Mouse (Mus musculus) heart, postnatal 10 days (tissue): ENCODE data around the gene Rarg. TPM values are rescaled to one million over a fixed set of nuclear protein-coding genes. Genes with fewer than 3 reads are reported as not detected.
"Not testable (repeated sequence)": the region's sequence is repeated elsewhere in the genome, so short reads cannot be mapped to it uniquely, and the experiment has no call there.

Source experiments
- DNase-seq, 2 experiments: peaks; one replicate each; pipeline ENCODE4 v3.0.0; 2021
- intact Hi-C: fragments of 180-260 bp; cut with DNase I; formaldehyde crosslinking; loops from one replicate; pipeline ENCODE4 v1.15.1; 2025
- total RNA-seq, 2 experiments: library from RNA; stranded (reverse); gene quantifications; 2 replicates each; pipeline ENCODE4 v1.2.3; 2021

Gene Rarg
- total RNA-seq, 2 experiments from 2014 or later: 23.2 to 27.2 TPM

DNA sequence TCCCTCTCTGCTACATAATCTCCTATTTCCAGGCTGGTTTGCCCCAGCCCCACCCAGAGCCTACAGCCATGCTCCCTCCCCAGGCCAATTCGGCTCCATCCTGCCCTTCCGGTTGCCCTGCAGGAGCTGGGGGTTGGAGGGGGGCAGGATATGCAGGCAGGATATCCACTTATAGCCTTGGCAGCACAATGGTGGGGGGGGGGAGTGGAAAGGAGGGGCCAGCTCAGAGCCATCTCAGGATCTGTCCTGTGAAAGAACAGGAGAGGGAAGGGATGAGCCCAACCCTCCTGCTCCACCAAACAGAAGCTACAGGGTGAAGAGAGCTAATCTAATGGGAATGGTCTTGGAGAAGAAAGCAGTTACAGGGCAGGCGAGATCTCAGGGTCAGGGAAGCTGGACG is 16.7 kb downstream of the Rarg start:
- DNase-seq: peak; percentile 35 to 52
- intact Hi-C loops: no loop called here

DNA sequence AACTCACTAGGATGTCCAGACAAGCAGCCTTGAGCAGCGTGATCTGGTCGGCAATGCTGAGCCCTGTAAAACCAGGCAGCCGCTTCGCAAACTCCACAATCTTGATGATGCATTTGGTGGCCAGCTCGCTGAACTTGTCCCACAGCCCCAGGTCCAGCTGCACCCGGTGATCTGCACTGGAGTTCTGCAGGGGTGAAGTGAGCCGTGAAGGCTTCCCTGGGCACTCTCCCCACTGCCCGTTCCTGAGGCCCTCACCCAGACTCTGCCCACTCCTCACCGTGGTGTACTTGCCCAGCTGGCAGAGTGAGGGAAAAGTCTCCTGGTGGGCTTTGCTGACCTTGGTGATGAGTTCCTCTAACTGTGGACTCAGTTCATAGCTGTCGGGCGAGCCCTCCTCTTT is 17.5 kb downstream of the Rarg start:
- intact Hi-C loops: loop anchor here (1.0 to 5.0 kb wide), 2 partner anchors 32 to 76 kb away; partner anchors contain the start of gene Gm9918
- DNase-seq: no peak

DNA sequence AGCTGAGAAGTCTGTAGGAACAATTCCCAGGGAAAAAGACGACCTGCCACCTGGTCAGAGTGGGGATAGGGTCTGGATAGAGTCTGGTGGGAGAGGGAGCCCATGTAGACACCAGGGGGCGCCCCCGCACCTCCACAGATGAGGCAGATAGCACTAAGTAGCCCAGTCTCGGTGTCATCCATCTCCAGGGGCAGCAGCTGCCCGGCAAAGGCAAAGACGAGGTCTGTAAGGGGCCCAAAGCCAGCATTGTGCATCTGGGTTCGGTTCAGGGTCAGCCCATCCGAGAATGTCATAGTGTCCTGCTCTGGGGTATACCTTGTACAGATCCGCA is 18.1 kb downstream of the Rarg start:
- intact Hi-C loops: loop anchor here (1.0 to 5.0 kb wide), 2 partner anchors 33 to 77 kb away; partner anchors contain the start of gene Gm9918
- peak; percentile 79 to 86 for DNase-seq

DNA sequence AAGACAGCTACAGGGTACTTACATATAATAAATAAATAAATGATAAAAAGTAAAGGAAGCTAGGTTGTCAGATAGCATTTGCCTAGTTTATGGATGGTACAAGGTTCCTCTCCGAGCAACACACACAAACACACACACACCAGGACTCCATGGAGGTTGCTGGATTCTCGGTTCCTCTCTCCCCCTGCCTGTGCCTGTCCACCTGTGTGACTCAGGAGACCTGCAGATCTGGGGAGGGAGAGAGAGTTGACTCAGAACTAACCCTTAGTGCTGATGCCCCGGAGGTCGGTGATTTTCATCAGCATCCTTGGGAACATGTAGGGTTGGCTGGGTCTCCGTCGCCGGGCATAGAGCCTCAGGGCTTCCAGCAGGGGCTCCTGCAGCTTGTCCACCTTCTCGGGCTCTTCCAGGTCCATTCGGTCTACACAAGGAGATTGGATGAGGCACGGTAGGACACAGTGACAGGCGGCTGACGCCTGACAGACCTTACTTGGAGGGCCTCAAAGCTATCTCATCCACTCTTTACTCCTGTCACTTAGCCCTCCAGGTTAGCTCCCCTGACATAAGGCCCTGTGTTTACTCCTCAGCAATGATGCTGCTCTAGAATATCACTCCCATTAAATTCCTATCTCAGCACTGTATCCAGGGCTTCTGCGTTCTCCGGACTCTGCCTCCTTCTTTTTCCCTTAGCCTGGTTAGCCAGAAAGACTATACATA is 18.6 kb downstream of the Rarg start:
- DNase-seq: no peak
- intact Hi-C loops: loop anchor here (1.0 to 5.0 kb wide), 2 partner anchors 34 to 78 kb away; partner anchors contain the start of gene Gm9918

DNA sequence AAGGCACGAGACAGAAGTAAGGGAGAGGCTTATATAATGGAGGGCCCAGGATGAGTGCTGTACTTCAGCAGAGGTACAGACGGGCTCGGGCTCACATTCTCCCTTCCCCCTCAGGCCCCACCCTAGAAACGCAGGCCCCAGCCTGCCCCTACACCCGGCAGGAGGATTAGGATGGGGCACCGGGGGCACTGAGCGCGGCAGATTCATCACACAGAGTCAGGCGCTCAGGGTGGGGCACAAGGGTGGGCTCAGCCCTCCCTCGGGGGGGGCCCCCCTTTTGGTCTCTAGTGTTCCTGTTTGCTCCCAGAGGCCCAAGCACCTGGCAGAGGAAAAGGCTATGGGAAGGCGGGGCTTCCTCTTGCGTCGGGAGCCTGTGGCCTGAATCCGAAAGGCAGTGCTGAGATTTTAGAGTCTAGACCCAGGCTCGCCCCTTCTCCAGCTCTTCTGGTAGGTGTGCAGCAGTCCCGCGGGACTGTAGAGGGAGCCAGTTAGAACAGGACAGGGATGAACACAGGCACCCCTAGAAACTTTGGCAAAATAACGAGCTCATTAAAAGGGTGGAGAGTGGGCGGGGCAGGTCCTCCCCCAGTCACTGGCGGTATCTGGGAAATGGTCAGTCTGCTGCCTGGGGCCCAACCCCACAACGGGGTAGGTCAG is 21.8 kb downstream of the Rarg start:
- DNase-seq: peak in 1 of 2 experiments; percentile 26
- intact Hi-C loops: loop anchor here (5.0 kb wide), 1 partner anchor 37 kb away; the partner anchor contains the start of gene Gm9918

DNA sequence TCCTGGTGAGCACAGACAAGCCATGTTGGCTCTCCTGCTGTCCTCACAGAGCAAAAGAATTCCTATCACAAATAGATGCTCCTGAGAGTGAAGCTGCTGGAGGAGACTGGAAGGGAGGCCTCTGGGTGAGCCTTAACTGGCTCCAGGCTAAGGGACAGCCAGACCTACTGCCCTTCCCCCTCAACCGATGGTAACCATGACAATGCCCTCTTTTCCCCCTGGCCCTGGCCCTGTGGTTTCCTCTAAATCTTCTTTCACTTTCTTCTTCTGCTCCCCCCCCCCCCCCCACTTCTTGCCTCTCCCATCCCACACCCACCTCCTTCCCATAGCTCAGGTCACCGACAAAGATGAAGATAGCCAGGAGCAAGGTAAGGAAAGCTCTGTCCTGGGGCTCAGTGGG is 23.4 kb downstream of the Rarg start:
- DNase-seq: no peak
- intact Hi-C loops: no loop called here

DNA sequence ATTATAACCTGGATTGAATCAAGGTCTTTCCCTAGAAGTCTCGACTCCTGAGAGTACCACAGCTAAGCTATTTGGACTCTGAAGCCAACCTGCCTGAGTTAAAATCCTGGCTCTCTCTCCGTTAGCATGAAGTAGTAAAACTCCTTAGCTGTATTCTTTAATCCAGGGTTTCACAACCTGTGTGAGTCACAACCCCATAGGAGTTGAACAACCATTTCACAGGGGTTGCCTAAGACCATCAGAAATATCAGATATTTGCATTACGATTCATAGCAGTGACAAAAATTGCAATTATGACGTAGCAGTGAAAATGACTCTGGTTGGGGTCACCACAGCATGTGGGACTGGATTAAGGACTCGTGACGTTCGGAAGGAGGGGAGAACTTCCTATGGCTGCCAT is 24.6 kb downstream of the Rarg start:
- intact Hi-C loops: no loop called here

DNA sequence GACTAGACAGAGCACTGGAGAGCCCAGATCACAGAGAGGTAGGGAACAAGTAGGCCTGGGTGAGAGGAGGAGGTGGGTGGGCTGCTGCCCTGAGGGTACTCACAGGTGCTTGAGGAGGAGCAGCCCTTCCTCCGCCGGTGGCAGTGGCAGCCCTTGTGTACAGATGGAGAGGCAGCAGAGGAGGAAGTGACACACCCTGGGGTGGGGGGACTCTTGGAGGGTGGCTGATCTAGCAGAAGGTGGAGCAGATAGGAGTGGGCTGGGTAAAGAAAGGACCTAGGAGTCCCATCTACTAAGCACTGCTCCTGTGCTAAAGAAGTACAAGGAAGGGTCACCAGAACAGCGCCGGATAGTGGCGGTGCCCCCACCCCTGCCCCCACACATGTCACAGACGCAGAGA is 25.6 kb downstream of the Rarg start, which contains the start of gene Itgb7:
Itgb7 (minus strand) TSS at position 197 of the 400 bp plus-strand sequence.
- intact Hi-C loops: no loop called here
- DNase-seq: no peak

More for the DNA sequence above, 24.6 kb downstream of the Rarg start:
- no peak for DNase-seq

DNA sequence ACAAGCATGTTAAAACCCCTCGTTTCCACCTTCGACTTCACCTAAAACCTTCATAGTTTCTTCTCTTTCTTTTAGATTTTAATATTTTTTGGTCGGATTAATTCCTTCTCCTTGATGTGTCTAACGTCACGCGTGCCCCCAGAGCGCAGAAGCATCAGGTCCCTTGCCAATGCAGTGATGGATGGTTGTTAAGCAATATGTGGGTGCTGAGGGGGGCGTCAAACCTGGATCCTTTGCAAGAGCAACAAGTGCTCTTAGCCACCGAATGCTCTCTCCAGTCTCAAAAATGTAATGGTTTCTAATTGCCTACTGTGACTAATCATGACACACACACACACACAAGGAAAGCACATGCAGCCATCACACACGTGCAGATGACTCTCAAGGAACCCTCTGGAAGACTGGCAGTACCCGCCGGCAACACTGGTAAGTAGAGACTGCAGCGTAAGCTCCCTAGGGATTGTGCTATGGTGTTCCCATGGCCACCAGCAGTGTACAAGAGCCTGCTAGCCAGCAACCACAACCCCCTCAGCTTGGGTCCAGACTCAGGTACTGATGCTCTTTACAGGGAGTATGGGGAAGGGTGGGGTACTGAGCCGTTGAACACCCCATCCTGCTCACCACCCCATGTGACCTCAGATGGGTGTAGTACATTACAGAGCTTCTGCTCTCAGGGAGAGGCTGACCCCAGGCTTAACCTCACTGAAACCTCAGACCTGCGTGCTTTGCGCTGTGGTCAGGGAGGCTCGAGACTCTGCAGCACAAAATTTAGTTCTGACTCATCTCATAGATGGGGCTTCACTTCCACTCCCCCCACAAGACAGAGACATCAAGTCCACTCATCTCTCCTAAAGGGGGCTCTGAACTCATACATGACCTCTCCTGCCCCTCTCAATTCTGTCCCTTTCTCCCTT is 26.7 kb downstream of the Rarg start:
- DNase-seq: no peak
- intact Hi-C loops: no loop called here

DNA sequence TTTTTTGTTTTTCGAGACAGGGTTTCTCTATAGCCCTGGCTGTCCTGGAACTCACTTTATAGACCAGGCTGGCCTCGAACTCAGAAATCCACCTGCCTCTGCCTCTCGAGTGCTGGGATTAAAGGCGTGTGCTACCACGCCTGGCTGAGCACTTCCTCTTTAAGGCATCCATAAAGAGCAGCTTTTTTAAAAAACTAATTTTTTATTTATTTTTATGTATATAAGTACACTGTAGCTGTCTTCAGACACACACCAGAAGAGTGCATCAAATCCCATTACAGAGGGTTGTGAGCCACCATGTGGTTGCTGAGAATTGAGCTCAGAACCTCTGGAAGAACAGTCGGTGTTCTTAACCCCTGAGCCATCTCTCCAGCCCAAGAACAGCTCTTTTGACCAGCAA is 31.7 kb downstream of the Rarg start:
- intact Hi-C loops: loop anchor here (2.0 kb wide), 1 partner anchor 21 kb away; the partner anchor contains the start of gene Csad
- not testable (repeated sequence) for DNase-seq

DNA sequence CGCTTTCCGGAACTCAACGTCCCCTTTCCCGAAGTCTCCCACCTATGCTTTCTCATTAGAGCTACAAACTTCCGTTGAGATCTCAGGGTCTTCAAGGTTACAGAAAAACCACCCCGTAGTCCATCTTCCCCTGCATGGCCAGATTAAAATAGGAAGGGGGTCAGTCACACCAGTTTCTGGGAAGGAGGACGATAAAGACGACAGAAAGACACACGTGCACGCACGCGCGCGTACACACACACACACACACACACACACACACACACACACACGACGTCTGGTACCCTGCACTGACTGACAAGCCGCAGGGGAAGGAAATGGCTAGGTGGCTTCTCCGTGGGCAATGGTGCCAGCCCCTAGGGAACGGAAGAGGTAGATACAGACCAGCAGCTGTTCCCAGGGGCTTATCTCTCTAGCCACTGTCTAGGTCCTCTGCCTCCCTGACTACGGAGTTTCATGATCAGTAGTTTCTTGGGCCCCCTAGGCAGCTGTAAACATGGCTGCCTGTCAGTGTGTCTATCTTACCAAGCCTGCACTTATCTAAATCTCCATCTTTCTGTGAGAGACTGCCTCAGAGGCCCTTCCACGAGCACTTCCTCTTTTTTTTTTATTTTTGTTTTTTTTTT is 32.2 kb downstream of the Rarg start:
- intact Hi-C loops: loop anchor here (1.0 to 5.0 kb wide), 4 partner anchors 20 to 108 kb away; partner anchors contain the start of gene Csad
- DNase-seq: no peak

DNA sequence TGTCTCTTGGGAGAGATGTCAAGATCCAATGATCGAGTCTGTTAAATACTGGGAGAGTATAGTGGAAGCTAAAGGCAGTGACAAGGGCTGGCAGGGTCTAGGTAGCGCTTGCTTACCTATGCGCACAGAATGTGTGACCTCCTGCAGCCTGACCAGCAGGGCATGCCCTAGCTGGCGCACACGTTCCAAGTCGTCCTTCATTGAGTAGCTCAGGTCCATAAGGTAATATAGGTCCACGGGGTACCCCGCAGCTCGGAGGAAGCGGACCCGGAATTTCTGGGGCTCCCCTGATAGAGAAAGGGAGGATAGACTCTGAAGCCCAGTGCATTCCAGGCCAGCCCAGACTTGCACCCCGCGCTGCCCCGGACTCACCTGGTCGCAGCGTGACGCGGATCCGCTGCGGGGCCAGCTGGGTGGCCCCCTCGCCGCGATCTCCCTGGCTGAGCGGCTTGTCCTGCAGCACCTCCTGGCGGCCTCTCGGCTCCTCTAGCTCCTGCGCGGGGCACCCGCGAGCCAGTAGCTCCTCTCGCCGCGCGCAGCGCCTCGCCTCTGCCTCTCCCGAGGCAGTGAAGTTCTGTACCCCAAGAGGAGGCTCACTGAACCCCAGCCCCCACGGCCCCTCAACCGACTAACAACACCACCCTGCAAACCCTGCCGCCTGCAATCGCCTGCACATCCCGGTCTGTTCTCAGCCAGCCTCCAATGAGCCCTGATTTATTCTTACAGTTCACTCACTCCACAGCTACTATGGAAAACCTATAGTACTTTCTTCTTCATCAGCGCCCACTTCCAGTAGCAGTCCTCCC is 32.9 kb downstream of the Rarg start:
- DNase-seq: peak; percentile 87 to 88
- intact Hi-C loops: loop anchor here (1.0 to 5.0 kb wide), 4 partner anchors 20 to 107 kb away; partner anchors contain the start of gene Csad

DNA sequence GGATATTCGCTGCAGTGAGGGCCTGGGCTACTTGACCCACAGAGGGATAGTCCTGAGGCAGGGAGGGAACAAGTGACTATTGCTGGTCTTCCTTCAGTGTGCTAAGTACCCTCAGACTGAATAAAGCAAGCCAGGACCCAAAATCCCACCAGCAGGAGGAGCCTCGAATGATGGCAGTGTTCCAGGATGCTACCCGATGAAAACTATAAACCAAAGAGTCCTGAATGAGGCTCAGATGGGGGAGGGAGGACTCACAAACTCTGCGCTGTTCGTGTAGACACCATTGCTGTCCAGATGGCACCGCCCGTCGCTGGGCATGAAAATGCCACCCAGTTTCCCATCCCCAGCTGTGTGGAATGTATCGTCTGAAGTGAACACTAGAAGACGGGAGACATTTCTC is 34.9 kb downstream of the Rarg start:
- no peak for DNase-seq
- intact Hi-C loops: loop anchor here (5.0 kb wide), 2 partner anchors 65 to 105 kb away; no protein-coding TSS in a partner anchor

DNA sequence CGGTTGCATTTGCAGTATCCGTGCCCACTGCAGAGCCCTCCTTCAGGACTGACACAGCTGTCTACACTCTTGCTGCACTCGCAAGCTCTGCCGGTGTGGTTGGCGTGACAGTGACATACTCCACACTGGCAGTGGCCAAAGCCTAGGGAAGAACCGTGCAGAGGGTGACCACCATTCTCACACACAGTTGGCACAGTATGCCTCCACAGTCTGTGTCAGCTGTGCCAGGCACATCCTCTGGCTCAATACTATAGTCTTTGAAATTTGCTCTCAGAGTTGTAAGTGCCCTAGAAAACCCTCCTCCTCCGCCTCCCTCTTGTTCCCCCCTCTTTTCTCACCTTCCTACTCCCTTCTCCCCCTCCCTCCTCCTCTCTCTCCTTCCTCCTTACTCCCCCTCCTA is 40.0 kb downstream of the Rarg start:
- intact Hi-C loops: no loop called here

DNA sequence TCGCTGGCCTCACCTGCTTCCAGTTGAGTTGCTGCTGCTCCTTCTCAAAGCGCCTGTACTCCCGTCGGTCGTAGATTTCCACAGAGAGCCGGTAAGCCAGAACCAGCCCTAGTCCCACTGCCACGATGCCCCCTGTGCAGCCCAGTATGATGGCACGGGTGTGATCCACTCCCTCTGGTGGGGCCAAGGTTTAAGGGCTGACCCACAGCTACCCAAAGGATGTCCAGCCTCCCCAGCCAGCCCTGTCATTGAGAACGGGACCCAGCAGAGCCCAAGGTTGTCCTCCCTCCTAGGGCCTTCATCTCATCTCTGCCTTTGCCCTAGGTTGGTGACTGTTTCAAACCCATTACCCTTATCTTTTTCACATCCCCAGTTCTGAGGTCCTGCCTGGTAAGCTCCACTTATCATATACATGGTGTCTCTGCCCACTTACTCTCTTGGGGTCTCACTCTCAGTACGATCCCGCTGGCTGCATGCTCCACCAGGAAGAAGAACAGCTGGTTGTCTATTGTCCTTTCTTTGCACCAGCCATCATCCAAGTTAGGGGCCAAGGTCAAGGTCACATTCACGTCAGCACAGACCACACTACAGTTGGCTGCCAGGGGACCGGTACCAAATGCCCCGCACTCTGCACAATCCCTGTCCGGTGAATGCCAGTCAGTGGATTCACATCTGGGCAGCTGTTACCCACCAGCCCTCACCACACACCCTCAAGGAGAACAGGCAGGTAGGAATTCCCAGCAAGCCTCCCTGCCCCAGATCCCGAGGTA is 40.7 kb downstream of the Rarg start:
- intact Hi-C loops: no loop called here
- no peak for DNase-seq

More for the DNA sequence above, 40.0 kb downstream of the Rarg start:
- DNase-seq: no peak

DNA sequence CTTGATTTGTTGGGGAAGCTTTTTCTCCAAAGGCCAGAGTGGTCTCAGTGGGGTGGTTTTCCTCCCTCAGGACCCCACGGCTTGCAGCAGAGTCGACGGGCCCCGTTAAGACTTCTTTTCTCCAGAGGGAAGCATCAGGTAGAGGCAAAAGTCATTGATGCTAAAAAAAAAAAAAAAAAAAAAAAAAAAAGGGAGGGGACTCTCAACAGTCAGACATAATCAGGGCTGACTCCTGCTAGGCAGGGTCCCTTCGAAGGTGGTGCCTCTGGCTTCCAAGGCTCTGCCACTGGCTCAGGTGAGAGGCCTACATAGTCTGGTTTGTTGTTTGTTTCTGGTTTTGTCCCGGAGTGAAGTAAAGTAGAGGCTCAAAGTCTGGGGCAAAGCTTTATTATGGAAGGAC is 41.7 kb downstream of the Rarg start:
- intact Hi-C loops: no loop called here
- no peak for DNase-seq

DNA sequence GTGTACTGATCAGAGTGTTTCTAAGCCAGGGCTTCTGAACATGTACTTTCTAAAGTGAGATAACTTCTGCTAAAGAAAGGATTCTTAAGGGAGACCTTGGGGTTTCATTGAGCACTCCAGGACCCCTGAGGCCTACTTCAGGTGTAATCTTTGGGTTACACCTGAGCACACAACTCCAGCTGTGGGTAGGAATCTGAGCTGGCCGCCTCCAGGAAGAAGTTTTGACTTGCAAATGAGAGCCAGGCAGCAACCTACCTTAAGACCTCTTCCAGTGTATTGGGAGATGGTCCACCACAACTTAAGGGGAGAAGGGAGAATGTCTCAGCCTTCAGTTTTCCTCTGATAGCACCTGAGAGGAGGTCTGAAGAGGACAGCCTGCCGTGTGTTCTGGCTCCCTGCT is 43.2 kb downstream of the Rarg start:
- intact Hi-C loops: no loop called here
- no peak for DNase-seq

DNA sequence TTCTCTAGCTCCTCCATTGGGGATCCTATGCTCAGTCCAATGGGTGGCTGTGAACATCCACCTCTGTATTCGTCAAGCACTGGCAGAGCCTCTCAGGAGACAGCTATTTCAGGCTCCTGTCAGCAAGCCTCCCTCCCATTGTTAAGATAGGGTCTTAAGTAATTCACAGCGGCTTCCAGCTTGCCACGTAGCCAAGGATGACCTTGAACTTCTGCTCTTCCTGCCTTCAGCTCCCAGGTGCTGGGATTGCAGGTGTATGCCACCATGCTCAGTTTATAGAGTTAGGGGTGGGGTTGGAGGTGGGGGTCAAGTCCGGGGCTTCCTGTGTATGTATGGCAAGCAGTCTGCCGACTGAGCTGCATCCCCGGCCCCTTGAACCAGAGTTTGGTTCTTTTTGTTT is 45.4 kb downstream of the Rarg start:
- no peak for DNase-seq
- intact Hi-C loops: no loop called here

DNA sequence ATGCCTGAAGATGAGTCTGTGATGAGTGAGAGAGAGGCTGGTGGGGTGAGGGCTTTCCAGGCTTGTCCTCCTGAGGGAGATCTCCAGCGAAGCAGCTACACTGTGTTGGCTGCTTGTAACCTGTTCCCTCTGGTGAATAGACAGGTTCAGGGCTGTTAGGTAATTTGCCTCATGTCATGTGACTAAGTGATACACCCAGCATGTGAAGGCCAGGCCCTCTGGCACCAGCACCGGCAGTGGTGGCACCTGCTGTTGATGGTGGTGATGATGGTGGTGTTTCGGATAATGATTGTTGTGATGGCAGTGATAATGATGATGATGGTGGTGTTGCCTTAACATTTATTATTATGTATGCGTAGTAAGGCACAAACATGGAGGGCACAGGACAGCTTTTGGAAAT is 46.5 kb downstream of the Rarg start:
- no peak for DNase-seq
- intact Hi-C loops: no loop called here
